Mouse (Mus musculus) testis, adult 2 months (tissue): Measurements from ENCODE around the gene Prr3.

ENCODE experiments used
- CTCF ChIP-seq: fragments of 200-500 bp; IDR thresholded peaks from 2 replicates; pipeline ENCODE4 v1.5.1; 2012; ENCODE audit warnings: low read depth, mild to moderate bottlenecking, inconsistent platforms, low read length, moderate library complexity; ENCODE audit not compliant: control insufficient read depth, insufficient read depth, insufficient replicate concordance
- POLR2A ChIP-seq: fragments of 200-500 bp; IDR thresholded peaks from 2 replicates; pipeline ENCODE4 v1.6.1; 2012; ENCODE audit warnings: low read depth, mild to moderate bottlenecking, inconsistent platforms, low read length, moderate library complexity; ENCODE audit not compliant: control insufficient read depth

- TF ChIP-seq CTCF = no peak
- no peak for TF ChIP-seq POLR2A
These were observed 18.7 kb upstream of the Prr3 start for GRCm38 (mm10) chr17:35998545-35999305.
